Mouse (Mus musculus): ENCODE measurements at regions not wholly inside any gene's neighbourhood (a gene's known extent, or its start where the extent isn't known, plus 50 kb on each side); places are given as distances from the start of the nearest gene placed in this dataset.

GRCm38 (mm10) chr12:27496826-27497557, 154.6 kb upstream of the Sox11 start:
- TF ChIP-seq POLR2A (IDR thresholded peaks at IDR 0.05; ENCODE audit: low read depth, low read length) (no peak), CTCF (IDR thresholded peaks at IDR 0.05; ENCODE audit: extremely low read depth, insufficient read length, insufficient replicate concordance, low read depth, low read length) (no peak)

Measured in small intestine, adult 2 months (tissue).